Mouse (Mus musculus) heart, adult 2 months (tissue): Measurements from ENCODE around the gene Klhl32.

Experiments
- CTCF ChIP-seq: fragments of 200-600 bp; IDR thresholded peaks from 2 replicates; pipeline ENCODE4 v1.8.1; 2022; ENCODE audit warnings: antibody characterized with exemption, mild to moderate bottlenecking, moderate library complexity
- EP300 ChIP-seq: fragments of 200-500 bp; IDR thresholded peaks from 2 replicates; pipeline ENCODE4 v1.6.1; 2011; ENCODE audit warnings: low read depth, low read length, control low read depth; ENCODE audit not compliant: insufficient read depth
- POLR2A ChIP-seq: fragments of 200-500 bp; IDR thresholded peaks from 2 replicates; pipeline ENCODE4 v1.6.1; 2011; ENCODE audit warnings: mild to moderate bottlenecking, low read depth, low read length, control low read depth; ENCODE audit not compliant: insufficient read depth

DNA sequence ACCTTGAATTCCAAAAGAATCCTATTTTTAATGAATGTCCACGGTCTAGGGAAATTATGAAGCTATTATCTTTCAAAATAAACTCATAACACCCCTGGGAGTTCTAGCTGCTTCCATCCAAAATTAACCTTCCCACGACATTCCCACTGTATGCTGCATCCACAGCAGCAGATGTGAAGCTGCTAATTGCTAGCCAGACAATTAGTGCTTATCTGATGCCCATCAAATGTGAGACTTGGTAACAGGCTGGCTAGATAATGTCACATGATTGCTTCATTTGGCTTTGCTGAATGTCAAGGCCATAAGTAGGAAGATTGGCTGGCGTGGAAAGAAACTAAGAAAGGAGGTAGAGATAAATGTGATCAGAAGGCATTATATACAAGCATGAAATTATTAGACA is 85.5 kb downstream of the Klhl32 start:
- TF ChIP-seq EP300 (no peak), CTCF (no peak), POLR2A (no peak)
